Mouse (Mus musculus) testis, postnatal 14 days (tissue): ENCODE measurements around the gene Ap5z1.

Experiments
- DNase-seq: peaks from one replicate; pipeline ENCODE4 v3.0.0; 2021; ENCODE audit warnings: low spot score

Gene Ap5z1

DNA sequence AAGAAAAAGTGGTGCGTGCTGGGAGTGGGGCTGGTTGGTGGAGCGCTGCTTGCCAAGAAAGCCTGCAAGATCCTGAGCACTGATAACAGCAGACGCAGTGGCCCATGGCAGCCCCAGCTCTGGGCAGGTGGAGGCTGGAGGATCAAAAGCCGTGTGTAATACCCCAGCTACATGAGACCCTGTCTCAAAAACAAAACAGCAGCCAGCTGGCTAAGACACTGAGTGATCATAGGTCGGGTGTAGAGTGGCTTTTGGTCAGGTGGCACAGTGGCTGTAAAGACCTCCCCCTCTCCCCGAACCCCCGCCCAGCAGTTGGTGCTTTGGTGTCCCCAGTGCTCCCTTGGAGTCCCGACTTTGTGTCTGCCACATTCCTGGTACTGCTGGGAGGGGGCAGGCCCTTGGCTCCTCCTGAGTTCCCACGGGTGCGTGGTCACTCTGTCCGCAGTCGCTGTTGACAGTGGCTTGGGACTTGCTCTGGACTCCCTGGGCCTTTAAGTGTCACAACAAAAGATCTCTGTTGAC lies 23.8 kb upstream of the Ap5z1 start:
- DNase-seq, result no peak

DNA sequence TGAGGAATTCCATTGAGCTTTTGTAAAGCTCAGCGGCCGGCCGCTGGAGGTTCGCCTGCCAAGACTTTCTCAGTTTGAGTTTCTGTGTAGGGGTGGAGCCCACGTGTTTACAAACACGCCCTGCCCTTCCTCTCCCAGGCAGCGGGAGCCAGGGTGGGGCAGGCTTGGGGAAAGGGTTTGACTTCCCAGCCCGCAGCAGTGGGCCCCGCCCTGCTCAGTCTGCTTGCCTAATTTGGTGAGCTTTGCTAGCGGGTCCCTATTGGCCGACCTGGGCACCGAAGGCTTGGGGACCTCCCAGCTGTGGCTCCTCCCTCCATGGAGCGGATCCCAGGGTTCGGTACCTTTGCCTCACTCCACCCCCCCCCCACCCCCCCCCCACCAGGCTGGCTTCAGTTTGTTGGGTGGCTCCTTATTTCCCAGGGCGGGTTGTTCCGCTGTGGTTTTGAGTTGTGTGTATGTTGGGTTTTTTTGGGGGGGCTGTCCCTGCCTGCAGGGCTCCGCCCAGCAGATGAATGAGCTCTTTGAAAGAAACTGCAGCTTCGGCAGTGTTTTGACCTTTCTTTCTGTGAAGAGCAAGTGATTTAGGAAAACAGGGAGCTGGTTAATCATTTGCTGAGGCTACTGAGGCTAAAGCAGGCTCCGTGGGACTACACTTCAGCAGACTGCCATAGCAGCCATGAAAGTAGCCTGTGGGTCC lies 23.1 kb upstream of the Ap5z1 start:
- DNase-seq, result peak; percentile 89

DNA sequence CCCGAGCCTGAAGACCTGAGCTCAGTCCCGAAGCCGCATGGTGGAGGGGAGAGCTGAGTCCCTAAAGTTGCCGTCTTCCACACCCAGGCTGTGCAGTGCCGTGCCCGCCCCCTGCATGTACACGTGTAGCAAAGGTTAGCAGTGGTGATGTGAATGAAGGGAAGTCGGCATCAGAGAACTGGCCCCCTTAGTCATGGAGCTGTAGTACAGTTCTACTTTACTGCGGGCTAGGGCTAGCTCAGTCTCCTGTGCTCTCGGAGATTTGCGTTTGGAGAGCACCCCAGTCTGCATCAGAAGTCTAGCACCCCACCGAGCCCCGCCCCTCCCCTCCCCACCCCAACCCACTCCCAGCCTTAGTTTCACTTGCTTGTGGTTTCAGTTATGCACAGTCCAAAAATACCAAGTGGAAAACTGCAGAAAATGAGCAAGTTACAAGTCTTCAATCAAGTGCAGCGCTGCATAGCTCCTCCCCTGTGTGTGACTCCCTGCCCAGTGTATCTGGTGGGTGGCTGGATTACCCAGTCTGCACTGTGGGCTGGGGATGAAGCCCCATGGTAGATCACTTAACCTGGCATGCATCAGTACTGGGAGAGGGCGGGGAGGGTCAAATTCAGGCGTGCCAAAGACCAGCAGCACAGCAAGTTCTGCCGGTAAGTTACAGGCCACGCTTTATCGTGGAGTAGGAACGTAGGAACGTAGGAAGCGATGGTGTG lies 22.3 kb upstream of the Ap5z1 start:
- DNase-seq, result no peak

DNA sequence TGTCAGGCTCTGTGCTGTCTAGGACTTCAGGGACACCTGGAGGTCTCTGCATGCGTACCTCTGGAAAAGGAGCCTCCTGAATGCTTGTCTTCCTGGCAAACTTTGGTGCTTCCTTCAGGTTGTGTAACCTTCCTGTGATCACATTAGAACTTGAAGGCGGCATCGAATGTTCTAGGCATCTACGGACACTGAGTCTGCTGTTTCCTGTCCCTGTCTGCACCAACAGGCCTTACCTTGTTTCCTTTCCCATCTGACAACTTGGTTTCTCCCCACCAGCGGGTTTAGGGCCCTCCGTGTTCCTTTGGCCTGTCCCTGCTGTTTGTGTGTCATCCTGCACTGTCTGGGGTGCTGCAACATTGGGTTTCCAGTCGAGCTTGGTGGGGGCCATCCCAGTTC lies 21.7 kb upstream of the Ap5z1 start:
- no peak for DNase-seq

DNA sequence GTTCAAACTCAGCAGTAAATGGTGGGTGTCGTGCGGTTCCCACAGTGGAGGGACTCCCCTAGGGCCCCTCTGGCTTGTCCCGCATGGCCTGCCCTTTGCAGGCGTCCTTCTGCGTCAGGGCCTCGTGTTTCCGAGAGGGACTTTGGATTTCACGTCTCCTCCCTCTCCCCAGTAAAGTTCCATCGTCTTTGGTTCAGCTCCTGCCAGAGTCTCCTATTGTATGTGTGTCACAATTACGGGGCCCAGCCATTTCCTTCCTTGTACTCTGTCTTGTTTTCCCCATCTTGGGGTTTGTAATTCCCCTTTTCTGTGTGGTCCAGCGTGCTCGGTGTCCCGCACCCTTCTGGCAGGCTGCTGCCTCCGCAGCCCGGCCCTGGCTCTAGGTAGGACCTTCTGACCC lies 20.2 kb upstream of the Ap5z1 start:
- no peak for DNase-seq

DNA sequence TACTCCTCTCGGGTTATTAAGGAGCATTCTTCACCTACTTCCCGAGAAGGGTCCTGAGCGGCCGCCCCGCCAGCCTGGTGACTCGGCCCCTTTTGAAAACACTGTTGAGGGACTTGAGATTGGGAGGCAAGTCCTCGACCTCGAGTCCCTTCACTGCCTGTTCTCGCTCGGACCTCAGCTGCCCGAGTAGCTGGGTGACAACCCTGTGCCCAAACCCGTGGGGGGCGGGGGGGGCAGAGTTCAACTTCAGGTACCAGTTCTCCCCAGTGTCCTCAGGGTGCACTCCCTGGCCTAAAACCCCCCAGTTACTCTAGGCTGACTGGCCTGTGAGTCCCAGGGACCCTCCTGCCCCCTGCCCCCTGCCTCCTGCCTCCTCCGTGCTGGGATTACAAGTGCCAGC lies 19.8 kb upstream of the Ap5z1 start:
- DNase-seq, result no peak

DNA sequence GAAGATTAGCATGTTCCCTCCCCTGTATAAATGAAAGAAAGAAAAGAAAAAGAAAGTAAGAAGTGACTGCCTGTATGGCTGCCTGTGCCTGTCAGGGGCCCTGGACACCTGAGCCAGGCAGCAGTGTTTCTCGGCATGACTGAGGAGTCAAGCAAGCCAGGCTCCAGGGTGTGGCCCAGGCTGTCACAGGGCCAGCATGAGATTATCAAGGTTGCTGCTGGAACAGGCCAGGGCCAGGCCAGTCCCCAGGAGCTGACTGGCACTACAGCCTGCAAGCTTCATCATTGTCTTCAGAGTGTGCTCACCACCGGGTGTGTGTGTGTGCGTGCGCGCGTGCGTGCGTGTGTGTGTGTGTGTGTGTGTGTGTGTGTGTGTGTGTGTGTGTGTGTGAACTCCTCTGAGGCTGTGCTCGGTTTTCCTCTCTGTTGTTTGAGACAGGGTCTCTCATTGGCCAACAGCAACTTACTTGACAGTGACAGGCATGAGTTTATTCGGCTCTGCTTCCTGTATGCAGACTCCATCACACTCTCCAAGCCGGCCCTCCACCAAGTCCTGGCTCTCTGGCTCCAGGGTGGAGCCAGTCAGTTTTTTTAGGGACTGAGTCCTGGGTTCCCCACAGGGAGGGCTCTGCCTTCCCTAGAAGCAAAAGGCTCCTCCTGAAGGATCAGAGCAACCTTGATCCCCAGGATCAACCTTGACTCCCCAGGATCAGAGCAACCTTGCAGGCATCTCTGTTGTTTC lies 18.8 kb upstream of the Ap5z1 start:
- DNase-seq, result no peak

DNA sequence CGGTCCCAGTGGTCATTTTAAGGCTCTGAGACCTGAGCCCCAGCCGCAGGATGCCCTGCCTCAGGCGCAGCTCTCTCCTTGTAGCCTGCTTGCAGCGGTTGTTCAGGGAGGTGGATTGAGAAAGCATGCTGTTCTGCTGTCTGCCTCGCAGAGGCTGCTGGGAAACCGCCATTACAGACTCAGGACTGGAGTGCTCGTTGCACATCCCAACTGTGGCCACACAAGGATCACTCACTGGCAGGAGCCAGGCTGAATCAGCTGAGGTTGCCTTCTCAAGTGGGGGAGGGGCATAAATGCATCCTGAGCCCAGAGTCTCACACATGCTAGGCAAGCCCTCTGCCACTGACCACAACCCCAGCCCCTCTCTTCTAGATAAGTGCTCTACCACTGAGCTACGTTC lies 18.0 kb upstream of the Ap5z1 start:
- DNase-seq, result no peak

DNA sequence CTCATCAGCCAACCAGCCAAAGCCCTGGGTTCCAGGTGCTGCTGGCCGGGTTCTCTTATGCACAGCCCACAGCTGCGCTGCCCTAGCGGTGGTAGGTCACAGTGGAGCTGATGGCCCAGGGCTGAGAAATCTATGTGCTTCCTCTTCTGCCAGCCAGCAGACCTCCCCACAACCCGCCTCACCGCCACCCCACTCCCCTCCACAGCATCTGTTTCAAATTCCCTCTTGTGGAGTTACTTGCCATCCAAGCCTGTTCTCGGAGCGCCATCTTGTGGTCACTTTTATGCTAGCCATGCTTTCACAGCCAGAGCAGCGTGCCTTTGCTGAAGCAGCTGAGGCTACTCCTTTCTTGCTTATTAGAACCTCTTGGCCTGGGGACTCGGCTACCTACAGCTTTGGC lies 15.7 kb upstream of the Ap5z1 start:
- DNase-seq, result peak; percentile 73

DNA sequence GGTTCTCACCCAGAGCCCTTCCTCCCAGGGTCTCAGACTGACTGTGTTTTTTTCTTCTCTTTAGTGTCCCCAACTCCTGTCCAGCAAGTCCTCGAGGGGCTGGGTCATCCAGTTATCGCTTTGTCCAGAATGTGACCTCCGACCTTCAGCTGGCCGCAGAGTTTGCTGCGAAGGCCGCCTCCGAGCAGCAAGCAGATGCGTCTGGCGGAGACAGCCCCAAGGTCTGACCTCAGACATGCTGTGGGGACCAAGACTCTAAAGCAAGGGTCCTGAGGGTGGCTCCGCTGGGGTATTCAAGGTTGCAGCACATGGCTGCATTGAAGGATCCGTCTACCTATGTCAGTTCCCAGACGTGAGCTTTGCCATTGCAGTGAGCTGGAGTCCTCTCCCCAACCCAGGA lies 15.1 kb upstream of the Ap5z1 start:
- DNase-seq, result no peak

DNA sequence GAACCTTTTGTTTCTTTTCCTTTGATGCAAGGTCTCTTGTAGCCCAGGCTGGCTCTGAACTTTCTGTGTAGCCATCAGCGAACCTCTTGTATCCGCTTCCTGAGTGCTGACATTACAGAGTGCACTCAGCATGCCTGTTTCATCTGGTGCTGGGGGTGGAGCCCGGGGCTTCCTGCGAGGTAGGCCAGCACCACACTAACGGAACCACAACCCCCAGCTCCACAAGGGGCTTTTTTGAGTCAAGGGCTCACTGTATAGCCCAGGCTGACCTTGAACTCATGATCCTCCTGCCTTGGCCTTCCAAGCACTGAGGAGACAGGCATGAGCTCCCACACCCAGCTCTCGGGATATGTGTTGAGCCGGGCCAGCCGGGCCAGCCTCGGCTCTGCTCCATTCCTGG lies 12.9 kb upstream of the Ap5z1 start:
- DNase-seq, result no peak

DNA sequence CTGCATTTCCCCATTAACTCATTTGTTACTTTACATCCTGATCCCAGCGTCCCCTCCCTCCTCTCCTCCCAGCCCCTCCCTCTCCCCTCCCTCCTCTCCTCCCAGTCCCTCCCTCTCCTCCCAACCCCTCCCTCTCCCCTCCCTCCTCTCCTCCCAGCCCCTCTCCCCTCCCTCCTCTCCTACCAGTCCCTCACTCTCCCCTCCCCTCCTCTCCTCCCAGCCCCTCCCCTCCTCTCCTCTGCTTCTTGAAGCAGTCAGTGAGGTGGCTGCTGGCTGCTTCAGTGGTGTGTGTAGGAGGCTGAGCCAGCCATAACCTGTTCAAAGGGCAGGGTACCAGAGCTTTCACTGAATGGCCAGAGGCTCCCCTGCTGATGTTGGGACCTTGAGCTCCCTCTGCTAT lies 12.0 kb upstream of the Ap5z1 start:
- DNase-seq, result no peak

DNA sequence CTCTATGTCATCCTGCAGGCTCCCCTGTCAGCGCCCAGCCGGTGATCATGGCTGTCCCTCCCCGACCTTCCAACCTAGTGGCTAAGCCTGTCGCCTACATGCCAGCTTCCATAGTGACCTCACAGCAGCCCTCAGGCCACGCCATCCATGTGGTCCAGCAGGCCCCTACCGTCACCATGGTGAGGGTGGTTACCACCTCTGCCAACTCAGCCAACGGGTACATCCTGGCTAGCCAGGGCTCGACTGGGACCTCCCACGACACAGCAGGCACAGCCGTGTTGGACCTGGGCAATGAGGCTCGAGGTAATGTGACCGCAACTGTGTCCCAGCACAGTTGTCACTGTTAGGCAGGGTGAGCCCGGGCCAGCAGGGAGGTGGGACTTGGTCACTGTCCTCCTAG lies 10.0 kb upstream of the Ap5z1 start:
- DNase-seq, result no peak

DNA sequence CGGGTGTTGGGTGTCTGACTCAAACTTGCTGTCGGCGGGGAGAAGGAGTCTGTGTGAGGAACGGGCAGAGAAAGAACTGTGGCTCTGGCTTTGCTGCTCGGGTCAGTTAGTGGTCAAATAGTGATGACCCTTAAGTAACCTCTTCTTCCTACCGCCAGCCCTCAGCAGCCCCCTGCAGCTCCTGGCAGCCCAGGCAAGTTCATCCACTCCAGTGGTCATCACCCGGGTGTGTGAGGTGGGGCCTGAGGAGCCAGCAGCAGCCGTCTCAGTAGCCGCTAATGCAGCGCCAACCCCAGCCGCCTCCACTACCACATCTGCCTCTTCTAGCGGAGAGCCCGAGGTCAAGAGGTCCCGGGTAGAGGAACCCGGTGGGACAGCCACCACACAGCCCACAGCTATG lies 7.4 kb upstream of the Ap5z1 start:
- DNase-seq, result no peak

DNA sequence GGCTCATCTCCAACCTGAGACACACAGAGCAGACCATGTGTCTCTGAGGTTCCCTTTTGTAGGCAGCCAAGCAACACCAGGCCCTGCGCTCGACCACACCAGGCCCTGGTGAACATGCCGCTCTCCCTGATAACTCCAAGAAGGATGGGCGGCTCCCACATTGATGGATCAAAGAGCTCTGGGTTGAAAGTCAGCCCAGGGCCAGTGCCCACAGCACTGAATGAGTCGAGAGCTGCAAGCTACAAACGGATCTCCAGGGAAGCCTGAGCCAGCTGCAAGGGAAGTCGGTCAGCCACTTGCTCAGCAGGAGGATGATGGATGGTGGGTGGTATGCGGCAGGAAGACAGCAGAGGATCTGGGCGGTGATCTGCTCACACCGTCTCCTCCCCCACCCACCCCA lies 6.4 kb upstream of the Ap5z1 start:
- no peak for DNase-seq

DNA sequence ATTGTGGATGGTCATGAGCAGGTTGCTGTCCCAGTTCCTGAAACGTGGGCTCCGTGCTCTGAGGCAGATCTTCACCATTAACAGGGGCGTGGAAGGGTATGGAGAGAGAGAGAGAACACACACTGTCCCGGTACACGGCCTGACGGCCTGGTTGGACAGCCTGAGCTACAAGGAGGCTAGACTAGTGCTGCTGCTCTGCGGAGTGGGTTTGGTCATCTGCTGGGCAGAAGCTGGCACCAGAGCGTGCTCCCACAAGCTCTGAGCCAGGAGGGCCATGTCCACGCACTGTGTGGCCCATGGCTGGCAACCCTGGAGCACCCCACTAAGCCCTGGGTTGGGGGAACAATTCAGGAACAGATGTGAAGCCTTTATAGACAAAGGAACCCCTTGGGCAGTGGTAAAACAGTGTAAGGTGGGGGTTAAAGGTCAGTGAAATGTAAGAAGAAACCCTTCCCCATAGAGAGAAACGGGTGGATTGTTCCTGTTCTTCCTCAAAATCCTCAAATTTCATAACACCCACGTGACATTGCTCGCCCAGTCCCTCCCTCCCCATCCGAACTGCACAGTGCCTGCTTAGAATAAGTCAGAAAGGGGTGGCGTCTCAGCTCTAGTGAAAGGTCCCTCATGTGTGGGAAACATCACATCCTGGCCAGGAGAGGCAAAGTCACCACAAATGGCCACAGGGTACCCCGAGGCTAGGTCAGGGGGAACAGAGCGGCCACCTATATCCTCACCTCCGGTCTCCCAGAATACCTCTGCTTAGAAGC lies 4.8 kb upstream of the Ap5z1 start:
- no peak for DNase-seq

DNA sequence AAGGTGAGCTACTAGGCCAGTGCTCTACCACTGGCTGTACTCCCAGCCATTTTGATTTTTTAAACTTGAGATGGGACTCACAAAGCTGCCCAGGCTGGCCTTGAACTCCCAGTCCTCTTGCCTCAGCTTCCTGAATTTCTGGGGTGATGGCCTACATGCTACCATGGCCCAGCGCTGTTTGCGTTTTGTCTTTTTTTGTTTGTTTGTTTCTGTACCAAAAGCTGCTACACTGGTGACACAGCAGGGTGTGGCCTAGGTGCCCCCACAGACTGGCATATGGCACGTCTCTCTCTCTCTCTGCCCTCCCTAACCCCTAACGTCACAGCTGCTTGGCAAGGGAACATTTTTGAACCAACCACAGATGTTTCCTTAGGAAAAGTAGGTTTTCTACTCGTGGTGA lies 3.9 kb upstream of the Ap5z1 start:
- no peak for DNase-seq

DNA sequence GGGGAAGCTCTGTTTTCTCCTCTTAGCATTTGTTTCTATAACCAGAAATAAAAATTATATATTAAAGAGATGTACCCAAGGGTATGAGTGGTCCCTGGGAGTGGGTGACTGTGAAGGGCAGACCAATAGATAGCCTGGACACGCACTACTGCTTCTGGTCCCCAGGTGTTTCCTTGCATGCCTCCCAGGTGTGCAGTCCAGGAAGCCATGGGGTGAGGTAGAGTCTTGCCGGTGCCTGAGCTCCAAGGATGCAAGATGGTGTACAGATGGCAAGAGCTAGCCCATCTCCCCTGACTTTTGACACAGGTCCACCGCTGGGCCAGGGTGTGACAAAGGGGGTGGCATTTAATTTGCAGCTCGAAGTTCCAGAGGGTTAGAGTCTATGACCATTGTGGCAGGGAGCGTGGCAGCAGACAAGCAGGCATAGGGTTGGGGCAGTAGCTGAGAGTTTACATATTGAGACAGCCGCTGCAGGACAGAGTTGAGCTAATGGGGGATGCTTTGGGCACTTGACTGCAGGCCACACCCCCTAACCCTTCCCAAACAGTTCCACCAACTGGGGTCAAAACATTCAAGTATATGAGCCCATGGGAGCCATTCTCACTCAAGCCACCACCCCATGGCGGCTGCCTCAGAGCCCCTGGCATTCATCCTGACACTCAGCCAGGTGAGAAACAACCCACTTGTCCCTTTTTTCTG lies 1.7 kb upstream of the Ap5z1 start:
- no peak for DNase-seq

DNA sequence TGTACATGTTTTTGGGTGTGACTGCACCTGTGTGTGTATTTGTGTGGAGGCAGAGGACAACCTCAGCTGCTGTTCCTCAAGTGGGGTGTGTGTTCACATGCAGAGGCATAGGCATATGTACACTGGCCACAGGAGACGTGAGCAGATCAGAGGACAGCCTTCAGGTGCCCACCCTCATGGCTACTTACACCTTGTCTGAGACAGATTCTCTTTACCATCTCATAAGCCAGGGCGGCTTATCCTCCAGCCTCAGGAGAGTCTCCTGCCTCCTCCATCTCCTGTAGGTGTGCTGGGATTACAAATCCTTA lies 1.1 kb upstream of the Ap5z1 start:
- no peak for DNase-seq

DNA sequence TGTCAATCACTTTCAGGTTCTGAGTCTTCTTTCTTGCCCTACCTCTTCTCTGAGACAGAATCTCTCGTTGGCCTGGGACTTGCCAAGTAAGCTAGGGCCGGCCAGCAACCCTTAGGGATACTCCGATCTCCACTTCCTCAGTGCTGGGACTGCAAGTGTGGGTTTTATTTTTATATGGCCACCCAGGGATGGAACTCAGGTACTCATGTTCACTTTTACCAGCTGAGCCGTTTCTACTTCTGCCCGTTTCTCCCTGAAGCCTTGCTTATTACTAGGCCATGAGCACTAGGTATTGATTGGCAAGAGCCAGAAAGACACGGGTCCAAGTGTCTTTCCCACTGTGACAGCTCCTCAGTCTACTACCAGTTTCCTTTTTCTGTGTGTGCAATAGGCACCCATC lies 733 bp upstream of the Ap5z1 start:
- no peak for DNase-seq

DNA sequence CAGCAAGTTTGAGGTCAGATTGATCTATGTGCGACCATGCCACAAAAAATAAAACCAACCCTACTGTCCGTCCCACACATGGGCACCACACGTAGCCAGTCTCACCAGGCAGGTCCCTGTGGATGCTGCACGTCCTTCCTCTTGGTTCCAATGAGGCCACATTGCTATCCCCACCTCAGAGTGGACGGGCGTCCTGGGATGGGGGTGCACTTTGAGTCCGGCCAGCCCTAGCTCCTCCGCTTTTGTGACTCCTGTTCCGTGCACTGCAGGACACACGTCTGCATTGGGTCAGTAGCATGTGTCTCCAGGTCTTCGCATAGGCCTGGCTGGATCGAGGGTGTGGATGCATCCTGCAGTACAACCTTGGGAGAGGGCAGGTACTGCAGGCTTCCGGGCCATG lies 4.6 kb downstream of the Ap5z1 start:
- no peak for DNase-seq

DNA sequence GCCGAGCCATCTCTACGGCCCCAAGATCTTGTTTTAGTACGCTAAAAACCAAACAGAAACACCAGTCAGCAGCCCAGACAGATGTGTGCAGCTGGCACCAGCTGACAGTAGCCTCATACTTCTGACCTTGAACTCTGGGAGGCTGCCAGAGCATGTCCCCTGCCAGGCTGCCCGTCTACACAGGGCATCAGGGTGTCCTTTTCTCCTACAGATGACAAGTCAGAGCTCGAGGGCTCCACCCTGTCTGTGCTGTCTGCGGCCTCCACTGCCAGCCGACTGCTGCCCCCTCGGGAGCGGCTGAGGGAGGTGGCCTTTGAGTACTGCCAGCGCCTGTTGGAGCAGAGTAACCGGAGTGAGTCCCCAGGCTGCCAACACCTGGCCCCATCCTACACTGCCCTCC lies 6.1 kb downstream of the Ap5z1 start:
- DNase-seq, result no peak
